Comparison of ENCODE assay signal across 20 mouse cellular contexts in genomic region chr2:65138992-65139391, GRCm38 (mm10).
DNase-seq lines count a peak whose midpoint lies in the region; ATAC-seq lines count a peak whose summit lies in the region.
"Had no signal": no experiment of that assay in that cellular context is flagged by ENCODE, and none has a peak within 500 bp of the region (broad histone marks: within the 10 kb centered on the region; RNA-seq: fewer than 3 reads in every experiment).

No protein-coding gene starts in this region.

- ATAC-seq in kidney, embryonic 15.5 days (replicated peaks; ENCODE audit: low FRiP score) = no peak
- 0 out of 2 replicates have a peak, but pooled peaks have one; percentile 12 for ATAC-seq in lung, embryonic 16.5 days (ENCODE audit: low read depth)
- ATAC-seq in granulocyte monocyte progenitor cell, adult 5-6 weeks (replicated peaks; ENCODE audit: poor library complexity, severe bottlenecking) = peak; percentile 89
- ATAC-seq: activated CD4-positive, CD25-positive, alpha-beta regulatory T cell, adult 4 months; forebrain, postnatal 0 days; Patski had no signal

- H3K4me3 ChIP-seq in kidney, embryonic 15.5 days (replicated peaks) = no peak overlapping the region
- H3K4me3 ChIP-seq in lung, embryonic 16.5 days (ENCODE audit: low read length) = no peak overlapping the region
- H3K4me3 ChIP-seq: embryonic facial prominence, embryonic 13.5 days; forebrain, embryonic 12.5 days; hindbrain, embryonic 10.5 days had no signal

- no peaks in the 10 kb centered on the region for H3K36me3 ChIP-seq in kidney, embryonic 15.5 days
- H3K36me3 ChIP-seq in lung, embryonic 16.5 days (ENCODE audit: control insufficient read depth, insufficient read depth, low read length) = no peaks in the 10 kb centered on the region; the same call in 1 of the 2 replicates
- H3K36me3 ChIP-seq in splenic B cell, adult 2 months (ENCODE audit: control insufficient read depth, insufficient read depth, low read length, poor library complexity, severe bottlenecking) = no peaks in the 10 kb centered on the region
- H3K36me3 ChIP-seq: embryonic facial prominence, embryonic 13.5 days; forebrain, embryonic 12.5 days; hindbrain, embryonic 10.5 days had no signal

- H3K27me3 ChIP-seq in kidney, embryonic 15.5 days = no peaks in the 10 kb centered on the region
- no peaks in the 10 kb centered on the region for H3K27me3 ChIP-seq in lung, embryonic 16.5 days (ENCODE audit: control insufficient read depth, insufficient read depth, low read depth, low read length)
- no peaks in the 10 kb centered on the region for H3K27me3 ChIP-seq in splenic B cell, adult 2 months (ENCODE audit: control insufficient read depth, insufficient read depth, low read length, poor library complexity, severe bottlenecking)
- H3K27me3 ChIP-seq: CH12.LX; embryonic facial prominence, embryonic 13.5 days; forebrain, embryonic 12.5 days; Patski had no signal

- no peaks in the 10 kb centered on the region for H3K9me3 ChIP-seq in kidney, embryonic 15.5 days (replicated peaks)
- no peaks in the 10 kb centered on the region for H3K9me3 ChIP-seq in lung, embryonic 16.5 days (ENCODE audit: control insufficient read depth, low read length)
- H3K9me3 ChIP-seq: embryonic facial prominence, embryonic 13.5 days; forebrain, embryonic 12.5 days; hindbrain, embryonic 10.5 days had no signal

- 0 out of 2 replicates have a peak, but pooled peaks cover 7% of the 10 kb centered on the region for H3K4me1 ChIP-seq in kidney, embryonic 15.5 days
- peaks cover 18% of the 10 kb centered on the region for H3K4me1 ChIP-seq in lung, embryonic 16.5 days (replicated peaks; ENCODE audit: control insufficient read depth, insufficient read depth, low read length)
- H3K4me1 ChIP-seq: hindbrain, embryonic 10.5 days had no signal

- H3K4me2 ChIP-seq in kidney, embryonic 15.5 days = no peak overlapping the region
- H3K4me2 ChIP-seq in lung, embryonic 16.5 days (ENCODE audit: low read depth, low read length) = no peak overlapping the region
- H3K4me2 ChIP-seq: embryonic facial prominence, embryonic 13.5 days; forebrain, embryonic 12.5 days; hindbrain, embryonic 14.5 days had no signal

- WGBS in kidney, embryonic 15.5 days = 80% methylated on average over 5 of the region's 5 CpGs
- 56% methylated on average over 5 of the region's 5 CpGs for WGBS in lung, embryonic 16.5 days

- H3K9ac ChIP-seq in kidney, embryonic 15.5 days = no peak overlapping the region
- no peak overlapping the region for H3K9ac ChIP-seq in lung, embryonic 16.5 days (ENCODE audit: low read length)
- H3K9ac ChIP-seq: embryonic facial prominence, embryonic 13.5 days; forebrain, embryonic 12.5 days; forebrain, postnatal 0 days; hindbrain, embryonic 14.5 days had no signal

- DNase-seq in kidney, postnatal 36 days = no peak
- DNase-seq in lung, postnatal 4 days = no peak
- DNase-seq in splenic B cell, adult 2 months (ENCODE audit: low read depth, low spot score) = peak; percentile 42
- DNase-seq in thymus, postnatal 25 days = no peak
- DNase-seq: adrenal gland, postnatal 14 days; cerebellum, adult 11-12 months; cerebellum, adult 9-10 months; cerebellum, postnatal 25 days; forebrain, postnatal 0 days; gastrocnemius, postnatal 14 days had no signal

- 0 out of 2 replicates have a peak overlapping the region, but pooled peaks have one; percentile 45 for H3K27ac ChIP-seq in kidney, embryonic 15.5 days
- peak overlapping the region; percentile 69 for H3K27ac ChIP-seq in lung, embryonic 16.5 days (ENCODE audit: low read length)
- H3K27ac ChIP-seq: embryonic facial prominence, embryonic 13.5 days; forebrain, embryonic 12.5 days; hindbrain, embryonic 10.5 days; hindbrain, embryonic 14.5 days had no signal
